Mouse (Mus musculus) megakaryocyte, embryonic 14.5 days (primary cell): ENCODE results near the gene Gm12166.

Experiments used
- FLI1 ChIP-seq: IDR thresholded peaks from 2 replicates; pipeline ENCODE4 v1.6.1; 2012; ENCODE audit warnings: low read length, inconsistent platforms, mixed read lengths
- GATA1 ChIP-seq: IDR thresholded peaks from 3 replicates; pipeline ENCODE4 v1.6.1; 2012; ENCODE audit warnings: mixed read lengths, low read length, inconsistent platforms, borderline replicate concordance

DNA sequence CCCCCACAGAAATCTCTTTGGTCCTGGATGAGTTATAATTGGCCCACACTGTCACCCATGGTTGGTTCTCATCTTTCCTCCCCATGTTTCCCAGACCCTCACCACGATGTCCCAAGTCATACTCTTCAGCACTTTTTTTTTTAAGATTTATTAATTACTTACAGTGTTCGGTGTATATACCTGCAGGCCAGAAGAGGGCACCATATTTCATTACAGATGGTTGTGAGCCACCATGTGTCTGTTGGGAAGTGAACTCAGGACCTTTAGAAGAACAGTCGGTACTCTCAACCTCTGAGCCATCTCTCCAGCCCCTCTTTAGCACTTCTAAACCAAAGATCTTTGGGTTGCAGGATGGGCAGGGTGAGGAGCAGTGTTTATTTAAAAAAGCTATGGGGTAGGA, 20.7 kb downstream of the Gm12166 start:
- TF ChIP-seq FLI1 (no peak), GATA1 (no peak)
